Mouse (Mus musculus) cerebellum, adult 2 months (tissue): ENCODE measurements around the gene Alg12.

ENCODE experiments used
- CTCF ChIP-seq: fragments of 200-500 bp; IDR thresholded peaks from 2 replicates; pipeline ENCODE4 v1.5.1; 2011; ENCODE audit warnings: low read depth, mild to moderate bottlenecking, control low read depth, low read length, moderate library complexity, borderline replicate concordance; ENCODE audit not compliant: insufficient read depth
- POLR2A ChIP-seq: fragments of 200-500 bp; IDR thresholded peaks from 2 replicates; pipeline ENCODE4 v1.6.1; 2011; ENCODE audit warnings: low read length, control low read depth, borderline replicate concordance; ENCODE audit not compliant: insufficient read depth

- TF ChIP-seq CTCF = no peak
- no peak for TF ChIP-seq POLR2A
Observed at GRCm38 (mm10) chr15:88840126-88840525, 21.0 kb upstream of the Alg12 start.
